Mouse (Mus musculus): ENCODE data around the gene Txndc15.
"Not testable (repeated sequence)": the region's sequence is repeated elsewhere in the genome, so short reads cannot be mapped to it uniquely, and the experiment has no call there.

The Txndc15 gene

GRCm38 (mm10) chr13:55714501-55715166 lies at the start of gene Txndc15:
Gene Txndc15 (plus strand): TSS chr13:55714650.
- peak; percentile 69 for DNase-seq (ENCODE audit: low read depth, low spot score)

- DNase-seq (ENCODE audit: low read depth, low spot score): no peak
Observed at GRCm38 (mm10) chr13:55668550-55668949, 45.9 kb upstream of the Txndc15 start.

GRCm38 (mm10) chr13:55672711-55673110 lies 41.7 kb upstream of the Txndc15 start:
- DNase-seq (ENCODE audit: low read depth, low spot score): no peak

GRCm38 (mm10) chr13:55677364-55677763 lies 37.1 kb upstream of the Txndc15 start:
- no peak for DNase-seq (ENCODE audit: low read depth, low spot score)

- DNase-seq (ENCODE audit: low read depth, low spot score): no peak
Observed at GRCm38 (mm10) chr13:55682201-55682600, 32.2 kb upstream of the Txndc15 start.

- no peak for DNase-seq (ENCODE audit: low read depth, low spot score)
Observed at GRCm38 (mm10) chr13:55683581-55683980, 30.9 kb upstream of the Txndc15 start.

- DNase-seq (ENCODE audit: low read depth, low spot score): no peak
Observed at GRCm38 (mm10) chr13:55686107-55686633, 28.3 kb upstream of the Txndc15 start.

- DNase-seq (ENCODE audit: low read depth, low spot score): no peak
Observed at GRCm38 (mm10) chr13:55687927-55688602, 26.4 kb upstream of the Txndc15 start.

GRCm38 (mm10) chr13:55692535-55693242 lies 21.8 kb upstream of the Txndc15 start, which contains the start of gene B230219D22Rik:
Gene B230219D22Rik (plus strand): TSS chr13:55693124.
- peak; percentile 78 for DNase-seq (ENCODE audit: low read depth, low spot score)

- DNase-seq (ENCODE audit: low read depth, low spot score): no peak
Observed at GRCm38 (mm10) chr13:55693243-55693721, 21.2 kb upstream of the Txndc15 start.

- DNase-seq (ENCODE audit: low read depth, low spot score): no peak
Observed at GRCm38 (mm10) chr13:55694110-55694509, 20.3 kb upstream of the Txndc15 start.

- DNase-seq (ENCODE audit: low read depth, low spot score): not testable (repeated sequence)
Observed at GRCm38 (mm10) chr13:55695989-55696388, 18.5 kb upstream of the Txndc15 start.

GRCm38 (mm10) chr13:55704301-55704700 lies 10.1 kb upstream of the Txndc15 start:
- no peak for DNase-seq (ENCODE audit: low read depth, low spot score)

GRCm38 (mm10) chr13:55712846-55713245 lies 1.6 kb upstream of the Txndc15 start:
- no peak for DNase-seq (ENCODE audit: low read depth, low spot score)

GRCm38 (mm10) chr13:55715167-55715512 lies 690 bp downstream of the Txndc15 start:
- DNase-seq (ENCODE audit: low read depth, low spot score): no peak

GRCm38 (mm10) chr13:55715908-55716510 lies 1.6 kb downstream of the Txndc15 start:
- no peak for DNase-seq (ENCODE audit: low read depth, low spot score)

GRCm38 (mm10) chr13:55721516-55721915 lies 7.1 kb downstream of the Txndc15 start:
- no peak for DNase-seq (ENCODE audit: low read depth, low spot score)

GRCm38 (mm10) chr13:55721995-55722394 lies 7.5 kb downstream of the Txndc15 start:
- DNase-seq (ENCODE audit: low read depth, low spot score): no peak

- no peak for DNase-seq (ENCODE audit: low read depth, low spot score)
Observed at GRCm38 (mm10) chr13:55726598-55727119, 12.2 kb downstream of the Txndc15 start.

- DNase-seq (ENCODE audit: low read depth, low spot score): peak; percentile 49
Observed at GRCm38 (mm10) chr13:55727120-55727838, 12.8 kb downstream of the Txndc15 start, which contains the start of gene Pcbd2. Gene Pcbd2 (plus strand): TSS chr13:55727368.

GRCm38 (mm10) chr13:55727839-55728238 lies 13.4 kb downstream of the Txndc15 start:
- peak; percentile 58 for DNase-seq (ENCODE audit: low read depth, low spot score)

Measured in brain, embryonic 18.5 days (tissue).